Mouse (Mus musculus): ENCODE results near the gene Bag5. TPM values are rescaled to one million over a fixed set of nuclear protein-coding genes. Genes with fewer than 3 reads are reported as not detected.
A peak's percentile ranks its signal among the peaks of the same experiment; 100 is the strongest.

The Bag5 gene
- polyA plus RNA-seq, 1 experiment from 2014 or later: 62.3 TPM

DNA sequence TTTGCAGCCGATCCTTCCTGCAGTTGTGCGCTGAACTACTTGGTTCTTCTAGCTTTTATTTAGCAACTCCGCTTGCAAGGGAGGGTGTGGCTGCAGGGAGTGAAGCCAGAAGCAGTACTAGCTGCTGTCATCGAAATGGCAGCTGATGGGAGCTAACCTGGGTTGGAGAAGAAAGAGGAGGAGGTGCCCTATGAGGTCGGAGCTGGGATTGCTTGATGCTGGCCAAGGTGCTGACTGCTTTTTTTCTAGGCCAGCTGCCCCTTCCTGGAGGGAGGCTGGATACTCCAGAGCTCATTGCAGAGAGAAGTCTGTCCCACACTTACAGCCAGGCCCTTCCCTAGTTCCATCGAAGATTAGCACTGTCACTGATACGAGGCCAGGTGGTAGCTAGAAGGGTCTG, 34.1 kb downstream of the Bag5 start:
- peak overlapping the region; percentile 84 for H3K4me3 ChIP-seq
- H3K36me3 ChIP-seq: peaks cover 24% of the 10 kb centered on the region

DNA sequence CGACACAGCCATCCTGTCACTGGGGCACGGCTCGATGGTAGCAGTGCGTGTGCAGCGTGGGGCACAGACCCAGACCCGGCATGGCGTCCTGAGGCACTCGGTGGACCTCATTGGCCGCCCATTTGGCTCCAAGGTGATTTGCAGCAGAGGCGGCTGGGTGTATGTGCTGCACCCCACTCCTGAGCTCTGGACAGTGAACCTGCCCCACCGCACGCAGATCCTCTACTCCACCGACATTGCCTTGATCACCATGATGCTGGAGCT, 34.5 kb downstream of the Bag5 start:
- no peak overlapping the region for H3K27ac ChIP-seq

More for the DNA sequence above, 34.1 kb downstream of the Bag5 start:
- H3K4me1 ChIP-seq: peaks cover 26% of the 10 kb centered on the region
- H3K9ac ChIP-seq: peak overlapping the region; percentile 72; the same call in 1 of the 2 replicates
- H3K27ac ChIP-seq: no peak overlapping the region
- peaks cover 12% of the 10 kb centered on the region for H3K27me3 ChIP-seq
- H3K4me2 ChIP-seq (replicated peaks): peak overlapping the region; percentile 98
- 56% methylated on average over 7 of the region's 7 CpGs for whole genome bisulfite sequencing
- ATAC-seq (ENCODE audit: low FRiP score): no peak
- no peaks in the 10 kb centered on the region for H3K9me3 ChIP-seq (replicated peaks)

DNA sequence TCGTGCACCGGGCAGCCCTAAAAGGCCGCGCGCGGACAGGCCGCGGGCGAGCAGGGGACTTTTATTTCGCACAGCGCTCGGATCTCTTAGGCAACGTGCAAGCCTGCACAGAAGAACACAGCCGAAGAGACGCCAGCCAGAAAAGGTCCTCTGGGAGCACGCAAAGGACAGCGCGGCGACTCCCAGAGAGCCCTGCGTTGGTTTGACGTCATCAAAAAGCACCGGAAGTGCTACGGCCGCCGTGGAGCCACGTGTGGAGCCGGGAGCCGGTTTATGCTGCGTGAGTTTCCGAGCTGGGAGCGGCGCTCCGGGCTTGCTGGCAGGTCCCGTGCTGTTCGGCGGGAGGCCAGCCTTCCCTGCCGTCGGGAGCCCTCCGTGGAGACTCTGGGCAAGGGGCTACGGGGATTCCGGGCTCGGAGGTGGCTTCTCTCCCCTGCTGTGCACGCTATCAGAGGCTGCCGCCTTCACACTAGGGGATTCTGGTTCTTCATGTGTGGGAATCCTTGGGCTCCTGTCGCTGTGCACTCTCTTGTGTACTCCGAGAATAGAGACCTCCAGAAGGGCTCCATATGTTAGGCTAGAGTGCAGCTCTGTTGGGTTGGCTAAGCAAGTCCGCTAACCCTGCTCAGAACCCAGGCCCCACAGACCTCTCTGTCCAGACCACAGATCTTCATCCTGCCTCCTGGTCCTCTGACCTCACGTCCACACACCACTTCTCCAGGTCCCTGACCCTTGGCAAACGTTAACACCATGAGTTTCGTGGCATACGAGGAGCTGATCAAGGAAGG, 35.0 kb downstream of the Bag5 start, which contains the start of gene Trmt61a:
TSS of gene Trmt61a (plus strand) at position 224 of the 788 bp plus-strand sequence.
- Histone ChIP-seq H3K9ac (peak within 1 kb of the TSS; percentile 72), H3K27ac (peak within 1 kb of the TSS; percentile 92), H3K9me3 (replicated peaks) (no peaks in the 10 kb centered on the region), H3K36me3 (peaks cover 24% of the 10 kb centered on the region), H3K4me3 (peak within 1 kb of the TSS; percentile 84), H3K4me2 (replicated peaks) (peak within 1 kb of the TSS; percentile 98), H3K27me3 (peaks cover 16% of the 10 kb centered on the region), H3K4me1 (peaks cover 26% of the 10 kb centered on the region)
- WGBS: under 1% methylated on average over 51 of the region's 51 CpGs
- ATAC-seq (ENCODE audit: low FRiP score): peak; percentile 88

More for the DNA sequence above, 34.5 kb downstream of the Bag5 start:
- Histone ChIP-seq H3K4me3 (peak overlapping the region; percentile 84), H3K27me3 (peaks cover 15% of the 10 kb centered on the region), H3K4me1 (peaks cover 26% of the 10 kb centered on the region), H3K36me3 (peaks cover 24% of the 10 kb centered on the region), H3K9ac (peak overlapping the region; percentile 72), H3K9me3 (replicated peaks) (no peaks in the 10 kb centered on the region), H3K4me2 (replicated peaks) (peak overlapping the region; percentile 98)
- ATAC-seq (ENCODE audit: low FRiP score): no peak; the same call in 1 of the 2 replicates
- 10% methylated on average over 13 of the region's 13 CpGs for WGBS

DNA sequence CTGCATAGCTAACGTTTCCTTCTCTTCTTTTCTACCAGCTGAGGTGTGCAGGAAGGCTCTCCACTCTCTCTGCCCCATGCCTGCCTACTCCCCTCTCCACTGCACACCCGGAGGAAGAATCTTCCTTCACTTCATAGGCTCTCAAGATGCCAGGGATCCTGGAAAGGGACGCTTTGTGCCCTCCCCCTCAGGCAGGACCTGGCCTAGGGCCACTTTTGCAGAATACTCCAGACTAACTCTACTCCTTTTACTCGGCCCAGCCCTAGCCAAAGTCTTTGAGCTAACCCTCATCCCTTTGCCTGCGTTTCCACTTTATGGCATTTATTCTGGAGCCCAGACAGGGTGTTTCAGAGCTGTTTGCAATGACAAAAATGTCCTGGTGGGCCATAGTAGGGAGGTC, 35.6 kb downstream of the Bag5 start:
- Histone ChIP-seq H3K4me2 (replicated peaks) (peak overlapping the region; percentile 98), H3K27ac (peak overlapping the region; percentile 92), H3K4me1 (peaks cover 29% of the 10 kb centered on the region), H3K27me3 (peaks cover 19% of the 10 kb centered on the region), H3K9me3 (replicated peaks) (no peaks in the 10 kb centered on the region), H3K9ac (peak overlapping the region; percentile 72), H3K4me3 (peak overlapping the region; percentile 84), H3K36me3 (peaks cover 20% of the 10 kb centered on the region)
- ATAC-seq (ENCODE audit: low FRiP score): peak; percentile 36
- WGBS: 14% methylated on average over 5 of the region's 5 CpGs

DNA sequence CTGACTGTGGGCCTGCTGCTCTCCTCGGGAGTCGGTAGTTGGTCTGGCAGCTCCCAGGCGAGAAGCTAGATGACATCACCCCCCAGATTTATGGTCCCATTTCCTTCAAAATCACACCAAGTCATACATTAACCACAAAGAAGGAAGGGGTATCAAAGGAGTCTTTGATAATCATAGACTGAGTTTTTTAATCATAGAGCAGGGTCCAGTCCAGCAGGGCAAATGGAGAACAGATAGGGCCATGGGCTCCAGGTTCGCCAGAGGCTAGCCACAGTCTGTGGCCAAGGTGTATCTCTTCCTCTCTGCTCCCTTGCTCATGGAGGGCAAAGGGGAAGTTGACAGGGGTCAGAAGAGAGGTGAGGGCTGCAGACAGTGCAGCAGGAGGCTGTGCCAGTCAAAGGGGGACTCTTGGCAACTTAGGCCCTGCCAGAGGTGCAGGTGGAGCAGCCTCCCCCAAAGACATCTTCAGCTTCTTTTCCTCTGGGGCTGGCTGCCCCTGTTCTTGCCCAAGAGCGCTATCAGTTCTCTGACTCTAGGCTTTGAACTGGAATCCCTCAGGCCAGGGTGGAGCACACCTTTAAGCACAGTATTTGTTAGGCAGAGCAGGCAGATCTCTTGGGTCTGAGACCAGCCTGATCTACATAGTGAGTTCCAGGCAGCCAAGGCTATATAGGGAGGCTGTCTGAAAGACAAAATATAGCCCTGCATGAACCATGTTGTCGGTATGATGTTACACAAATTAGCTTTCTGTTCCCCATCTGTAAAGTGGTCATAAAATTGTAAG, 37.1 kb downstream of the Bag5 start:
- H3K4me2 ChIP-seq (replicated peaks): no peak overlapping the region
- peaks cover 31% of the 10 kb centered on the region for H3K4me1 ChIP-seq
- H3K36me3 ChIP-seq: peaks cover 8% of the 10 kb centered on the region
- no peak overlapping the region for H3K4me3 ChIP-seq
- peaks cover 19% of the 10 kb centered on the region for H3K27me3 ChIP-seq
- H3K9me3 ChIP-seq (replicated peaks): no peaks in the 10 kb centered on the region
- ATAC-seq (ENCODE audit: low FRiP score): no peak
- H3K9ac ChIP-seq: no peak overlapping the region
- WGBS: 86% methylated on average over 6 of the region's 6 CpGs
- H3K27ac ChIP-seq: no peak overlapping the region

DNA sequence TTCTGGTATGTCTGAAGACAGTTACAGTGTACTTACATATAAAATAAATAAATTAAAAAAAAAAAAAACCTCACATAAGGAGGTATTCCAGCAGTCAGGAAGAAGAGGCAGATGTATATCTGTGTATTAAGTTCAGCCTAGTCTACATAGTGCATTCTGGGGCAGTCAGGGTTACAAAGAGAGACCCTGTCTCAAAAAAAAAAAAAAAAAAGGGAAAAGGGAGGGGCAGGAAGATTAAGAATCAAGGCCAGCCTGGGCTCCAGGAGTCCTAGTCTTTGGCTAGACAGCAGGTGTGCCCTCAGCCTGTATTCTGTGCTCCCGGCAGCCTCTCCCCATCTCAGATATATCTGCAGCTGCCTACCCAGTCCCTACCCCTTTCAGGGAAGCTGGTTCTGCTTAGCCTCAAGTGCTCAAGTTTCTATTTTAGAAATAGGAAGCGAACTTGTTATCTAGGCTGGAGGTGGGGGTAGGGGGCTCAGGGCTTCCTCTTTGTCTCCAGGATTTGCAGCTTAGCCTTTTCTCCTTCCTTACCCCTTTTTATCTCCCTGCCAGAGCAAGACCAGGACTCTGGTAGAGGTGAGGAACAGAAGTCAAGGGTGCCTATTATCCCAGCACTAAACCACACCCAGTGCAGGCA, 38.1 kb downstream of the Bag5 start:
- Histone ChIP-seq H3K36me3 (peaks cover 7% of the 10 kb centered on the region; the same call in 1 of the 2 replicates), H3K9me3 (replicated peaks) (no peaks in the 10 kb centered on the region), H3K4me1 (peaks cover 39% of the 10 kb centered on the region), H3K27me3 (peaks cover 19% of the 10 kb centered on the region), H3K4me2 (replicated peaks) (no peak overlapping the region), H3K4me3 (no peak overlapping the region), H3K27ac (no peak overlapping the region), H3K9ac (no peak overlapping the region)
- WGBS: 57% methylated on average over 2 of the region's 2 CpGs
- no peak for ATAC-seq (ENCODE audit: low FRiP score)

DNA sequence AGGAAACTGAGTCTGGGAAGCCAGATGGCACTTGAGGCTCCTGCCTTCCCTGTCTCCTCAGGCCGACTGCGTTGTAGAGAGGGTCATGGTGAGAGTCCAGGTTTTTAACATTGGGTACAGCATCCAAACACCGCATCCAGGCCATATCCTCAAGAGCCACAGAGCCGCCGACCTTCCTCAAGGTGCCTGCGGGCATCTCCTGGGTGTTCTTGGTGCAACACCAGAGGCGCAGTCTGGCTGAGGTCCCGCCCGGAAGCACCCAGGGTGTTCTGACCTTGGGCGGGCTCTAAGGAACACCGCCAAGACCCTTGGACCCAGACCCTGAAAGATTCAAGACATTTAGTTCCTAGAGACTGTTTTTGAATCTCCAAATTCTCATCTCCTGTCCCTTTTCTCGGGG, 40.5 kb downstream of the Bag5 start:
- Histone ChIP-seq H3K27me3 (peaks cover 19% of the 10 kb centered on the region), H3K36me3 (peaks cover 21% of the 10 kb centered on the region), H3K27ac (peak overlapping the region; percentile 90), H3K9ac (peak overlapping the region; percentile 91), H3K4me3 (peak overlapping the region; percentile 87), H3K9me3 (replicated peaks) (no peaks in the 10 kb centered on the region), H3K4me2 (replicated peaks) (peak overlapping the region; percentile 90), H3K4me1 (peaks cover 43% of the 10 kb centered on the region)
- WGBS: 10% methylated on average over 12 of the region's 12 CpGs
- ATAC-seq (ENCODE audit: low FRiP score): no peak

DNA sequence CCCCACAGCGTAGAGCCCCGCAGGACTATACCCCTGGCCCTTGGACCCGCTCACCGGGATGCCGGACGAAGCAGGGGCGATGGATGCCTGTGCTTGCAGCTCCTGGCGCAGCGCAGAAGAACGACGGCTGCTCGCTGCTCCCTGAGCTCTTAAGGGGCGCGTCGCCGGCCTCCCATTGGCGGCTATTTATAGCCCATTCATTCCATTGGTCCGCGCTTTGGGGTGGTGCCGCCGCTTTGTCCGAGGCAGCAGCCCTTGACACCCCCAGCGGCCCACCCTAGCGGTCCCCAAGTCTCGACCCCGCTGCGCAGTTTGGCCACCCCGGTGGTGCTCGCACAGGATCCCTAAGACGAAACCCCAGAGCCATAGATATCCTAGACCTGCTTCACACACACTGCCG, 40.9 kb downstream of the Bag5 start, which contains the start of gene Ckb:
TSS of gene Ckb (minus strand) at position 163 of the 400 bp plus-strand sequence.
- peak within 1 kb of the TSS; percentile 91 for H3K9ac ChIP-seq
- WGBS: under 1% methylated on average over 31 of the region's 31 CpGs
- H3K27ac ChIP-seq: peak within 1 kb of the TSS; percentile 90
- no peaks in the 10 kb centered on the region for H3K9me3 ChIP-seq (replicated peaks)
- ATAC-seq (ENCODE audit: low FRiP score): peak; percentile 81
- H3K4me3 ChIP-seq: peak within 1 kb of the TSS; percentile 87
- peak within 1 kb of the TSS; percentile 90 for H3K4me2 ChIP-seq (replicated peaks)
- H3K27me3 ChIP-seq: peaks cover 19% of the 10 kb centered on the region
- H3K36me3 ChIP-seq: peaks cover 25% of the 10 kb centered on the region
- peaks cover 39% of the 10 kb centered on the region for H3K4me1 ChIP-seq

DNA sequence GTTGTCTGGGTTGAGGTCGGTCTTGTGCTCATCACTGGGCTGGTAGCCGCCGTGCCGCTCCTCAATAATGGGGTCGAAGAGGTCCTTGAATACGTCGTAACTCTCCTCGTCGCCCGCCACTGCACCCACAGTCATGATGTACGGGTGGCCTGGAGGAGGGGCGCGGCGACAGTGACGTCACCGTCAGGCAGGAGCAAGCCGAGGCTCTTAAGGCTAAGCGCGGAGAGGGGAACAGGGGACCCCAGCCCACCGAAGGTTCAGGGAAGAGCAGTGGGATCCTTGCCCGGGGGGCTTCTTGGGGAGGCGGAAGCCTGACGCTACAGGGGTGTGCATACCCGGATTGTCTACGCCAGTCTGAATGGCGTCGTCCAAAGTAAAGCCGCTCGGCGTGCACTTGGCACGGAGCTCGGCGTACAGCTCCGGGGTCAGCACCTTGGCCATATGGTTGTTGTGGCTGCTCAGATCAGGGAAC, 41.6 kb downstream of the Bag5 start:
- peak overlapping the region; percentile 87 for H3K4me3 ChIP-seq
- peak overlapping the region; percentile 90 for H3K27ac ChIP-seq
- H3K4me1 ChIP-seq: peaks cover 36% of the 10 kb centered on the region
- H3K9me3 ChIP-seq (replicated peaks): no peaks in the 10 kb centered on the region
- H3K27me3 ChIP-seq: peaks cover 19% of the 10 kb centered on the region
- H3K36me3 ChIP-seq: peaks cover 27% of the 10 kb centered on the region
- under 1% methylated on average over 34 of the region's 34 CpGs for WGBS
- peak overlapping the region; percentile 90 for H3K4me2 ChIP-seq (replicated peaks)
- ATAC-seq (ENCODE audit: low FRiP score): peak; percentile 59
- H3K9ac ChIP-seq: peak overlapping the region; percentile 91

DNA sequence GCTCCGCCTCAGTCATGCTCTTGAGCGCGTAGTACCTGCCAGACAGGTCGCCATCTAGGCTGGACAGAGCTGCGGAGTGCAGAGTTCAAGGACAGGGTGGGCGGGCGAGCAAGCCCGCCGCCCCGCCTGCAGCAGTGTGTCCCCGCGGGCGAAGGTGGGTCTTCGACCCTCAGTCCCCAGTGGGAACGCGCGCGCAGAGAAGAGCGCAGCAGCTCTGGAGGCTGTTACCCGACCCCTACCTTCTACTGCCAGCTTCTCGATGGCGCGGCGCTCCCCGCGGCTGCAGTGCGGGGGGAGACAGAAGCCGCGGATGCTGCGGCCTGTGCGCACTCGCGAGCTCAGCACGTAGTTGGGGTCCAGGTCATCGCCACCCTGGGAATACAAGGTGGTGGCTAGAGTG, 42.1 kb downstream of the Bag5 start:
- peak overlapping the region; percentile 87 for H3K4me3 ChIP-seq
- H3K36me3 ChIP-seq: peaks cover 27% of the 10 kb centered on the region
- H3K4me1 ChIP-seq: peaks cover 36% of the 10 kb centered on the region
- peaks cover 16% of the 10 kb centered on the region for H3K27me3 ChIP-seq
- peak; percentile 14 for ATAC-seq (ENCODE audit: low FRiP score)
- peak overlapping the region; percentile 90 for H3K4me2 ChIP-seq (replicated peaks)
- peak overlapping the region; percentile 91 for H3K9ac ChIP-seq
- no peaks in the 10 kb centered on the region for H3K9me3 ChIP-seq (replicated peaks)
- 2% methylated on average over 35 of the region's 35 CpGs for WGBS
- H3K27ac ChIP-seq: peak overlapping the region; percentile 90

DNA sequence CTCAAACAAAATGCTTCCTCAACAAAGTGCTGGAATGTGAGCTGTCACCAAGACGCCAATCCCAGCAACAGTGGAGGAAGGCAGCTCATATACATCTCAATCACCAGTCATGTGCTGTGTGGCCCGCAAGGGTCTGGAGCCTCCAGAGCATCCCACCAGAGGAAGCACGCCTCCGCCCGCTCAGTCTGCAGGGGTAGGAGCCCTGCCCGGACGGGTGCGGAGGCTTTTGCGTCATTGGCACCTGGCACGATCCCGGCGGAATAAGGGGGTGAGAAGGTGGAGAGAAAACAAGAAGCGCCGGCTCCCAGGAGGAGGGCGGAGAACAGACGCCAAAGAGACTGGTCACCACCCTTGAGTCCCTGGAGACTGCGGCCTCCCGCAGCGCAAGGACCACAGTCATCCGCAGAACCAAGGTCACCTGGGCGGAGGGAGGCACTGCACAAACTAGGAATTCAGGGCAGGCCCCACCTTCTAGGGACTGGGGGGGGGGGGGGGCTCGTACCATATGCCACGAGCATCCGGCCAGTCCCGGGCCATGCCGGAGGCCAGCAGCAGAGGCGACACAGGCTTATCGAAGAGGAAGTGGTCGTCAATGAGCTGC, 42.6 kb downstream of the Bag5 start:
- Histone ChIP-seq H3K9me3 (replicated peaks) (no peaks in the 10 kb centered on the region), H3K27ac (peak overlapping the region; percentile 90), H3K27me3 (peaks cover 14% of the 10 kb centered on the region), H3K9ac (peak overlapping the region; percentile 91), H3K4me3 (peak overlapping the region; percentile 87), H3K36me3 (peaks cover 27% of the 10 kb centered on the region), H3K4me2 (replicated peaks) (peak overlapping the region; percentile 90), H3K4me1 (peaks cover 36% of the 10 kb centered on the region)
- WGBS: 2% methylated on average over 26 of the region's 29 CpGs
- no peak for ATAC-seq (ENCODE audit: low FRiP score)

Data from hindbrain, embryonic 12.5 days (tissue).